Mouse (Mus musculus) ovary, adult 10 weeks (tissue): Measurements from ENCODE around the gene Adig. TPM values are rescaled to one million over a fixed set of nuclear protein-coding genes. Genes with fewer than 3 reads are reported as not detected.

ENCODE experiments used
- polyA plus RNA-seq: library from polyadenylated mRNA; stranded (reverse); fragments of 350-450 nt; fragmentation: Illumina TruSeq; extraction: RNeasy Lipid Tissue Mini Kit (QIAGEN cat#74804); gene quantifications from one replicate; pipeline ENCODE4 v1.2.3, GENCODE M21; 2014

Adig gene
- not detected for polyA plus RNA-seq

GRCm38 (mm10) chr2:158501836-158502812 lies at the start of gene Adig:
Gene Adig, plus strand, starts transcription at chr2:158502612.

GRCm38 (mm10) chr2:158512528-158512927 lies 10.1 kb downstream of the Adig start, which contains the start of gene Arhgap40:
Gene Arhgap40, plus strand, starts transcription at chr2:158512796.

Other genes starting within 250 kb of the Adig start
- gene Bpi, start 244.5 kb upstream of the Adig start, polyA plus RNA-seq, result not detected
- gene Lbp, start 196.1 kb upstream of the Adig start, polyA plus RNA-seq, result 33.7 TPM
- gene Snhg11, start 127.0 kb upstream of the Adig start, polyA plus RNA-seq, result 3.1 TPM
- gene Ralgapb, start 92.8 kb upstream of the Adig start, polyA plus RNA-seq, result 68.0 TPM
- not detected for gene Arhgap40, start 10.2 kb downstream of the Adig start, polyA plus RNA-seq
- not detected for gene Slc32a1, start 108.2 kb downstream of the Adig start, polyA plus RNA-seq
- not detected for gene Actr5, start 122.3 kb downstream of the Adig start, polyA plus RNA-seq
- gene Ppp1r16b, start 162.8 kb downstream of the Adig start, polyA plus RNA-seq, result 9.5 TPM